Mouse (Mus musculus): Measurements from ENCODE around the gene Gbp7. TPM values are rescaled to one million over a fixed set of nuclear protein-coding genes. Genes with fewer than 3 reads are reported as not detected.
"Not testable (repeated sequence)": the region's sequence is repeated elsewhere in the genome, so short reads cannot be mapped to it uniquely, and the experiment has no call there.

Gbp7 gene
- polyA plus RNA-seq, 1 experiment: not detected

DNA sequence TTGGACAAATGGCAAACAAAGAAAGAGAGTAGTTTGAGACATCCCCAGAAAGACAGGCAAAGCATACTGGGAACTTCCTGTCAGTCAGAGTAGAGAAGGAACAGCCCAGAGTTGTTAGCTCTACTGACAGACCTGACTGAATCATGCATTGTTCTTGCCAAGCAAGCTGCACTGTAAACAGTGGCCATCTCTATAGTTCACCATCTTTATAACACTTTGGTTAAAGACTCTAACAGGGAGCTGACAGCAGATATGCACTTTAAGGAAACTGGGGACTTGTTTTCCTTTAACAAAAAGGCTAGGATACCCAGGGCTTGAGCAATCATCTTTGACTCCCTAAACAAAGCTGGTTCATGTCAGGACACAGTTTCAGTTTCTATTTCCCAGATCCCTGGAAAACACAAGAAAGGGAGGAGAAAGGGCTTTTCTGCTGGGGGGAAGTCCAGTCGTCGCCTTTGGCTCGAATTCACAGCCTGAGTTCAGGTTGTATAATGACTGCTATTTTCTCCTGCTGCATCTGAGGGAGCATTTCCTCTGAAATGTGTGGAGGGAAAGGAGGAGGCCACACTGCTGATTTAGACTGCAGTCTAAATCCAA is 29.6 kb downstream of the Gbp7 start, which contains the start of gene Gbp3:
TSS of gene Gbp3 (plus strand) at position 395 of the 597 bp plus-strand sequence.
- peak within 1 kb of the TSS; percentile 44 for H3K4me3 ChIP-seq (ENCODE audit: insufficient read depth, low read depth, low read length)
- H3K27ac ChIP-seq (ENCODE audit: insufficient read depth, low read depth, low read length): peak within 1 kb of the TSS; percentile 63; the same call in 1 of the 2 replicates
- TF ChIP-seq CTCF (IDR thresholded peaks at IDR 0.05; ENCODE audit: insufficient read depth, low read depth, low read length) (no peak), POLR2A (IDR thresholded peaks at IDR 0.05; ENCODE audit: insufficient read depth, low read depth, low read length) (no peak)
- H3K4me1 ChIP-seq (ENCODE audit: control insufficient read depth, insufficient read depth, low read length): peaks cover 4% of the 10 kb centered on the region; the same call in 1 of the 2 replicates
- WGBS: 30% methylated on average over 3 of the region's 3 CpGs

GRCm38 (mm10) chr3:142560296-142560948 is 30.3 kb downstream of the Gbp7 start:
- peak overlapping the region; percentile 63; the same call in 1 of the 2 replicates for H3K27ac ChIP-seq (ENCODE audit: insufficient read depth, low read depth, low read length)
- H3K4me1 ChIP-seq (ENCODE audit: control insufficient read depth, insufficient read depth, low read length): peaks cover 4% of the 10 kb centered on the region; the same call in 1 of the 2 replicates
- TF ChIP-seq CTCF (IDR thresholded peaks at IDR 0.05; ENCODE audit: insufficient read depth, low read depth, low read length) (peak; percentile 94), POLR2A (IDR thresholded peaks at IDR 0.05; ENCODE audit: insufficient read depth, low read depth, low read length) (no peak)
- peak overlapping the region; percentile 44 for H3K4me3 ChIP-seq (ENCODE audit: insufficient read depth, low read depth, low read length)
- WGBS: 9% methylated on average over 12 of the region's 12 CpGs

DNA sequence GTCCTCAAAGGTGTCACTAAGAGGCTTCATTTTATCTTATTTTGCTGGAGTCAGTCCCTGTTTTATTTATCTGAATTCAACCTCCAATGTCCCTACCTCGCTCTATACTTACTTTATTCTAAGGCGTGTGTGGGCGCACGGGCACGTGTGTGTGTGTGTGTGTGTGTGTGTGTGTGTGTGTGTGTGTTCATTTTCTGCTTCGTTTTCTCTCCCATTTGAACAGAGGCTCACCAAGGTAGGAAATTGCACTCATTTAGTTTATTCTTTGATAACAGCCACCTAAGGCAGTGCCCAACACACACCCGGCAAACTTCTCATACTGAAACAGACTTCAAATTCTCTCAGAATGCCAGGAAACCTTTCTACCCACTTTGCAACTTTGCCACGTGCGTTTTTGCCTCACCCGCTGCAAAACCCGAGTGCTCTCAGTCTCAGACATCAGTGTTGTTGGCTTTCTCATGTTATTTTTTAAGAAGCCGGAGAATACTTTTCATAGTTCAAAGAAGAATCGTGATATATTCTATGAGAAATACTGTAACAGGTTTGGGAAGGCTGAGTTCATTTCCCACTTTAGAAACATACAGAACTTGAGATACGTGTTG is 31.0 kb downstream of the Gbp7 start:
- 85% methylated on average over 14 of the region's 14 CpGs for WGBS
- peaks cover 4% of the 10 kb centered on the region; the same call in 1 of the 2 replicates for H3K4me1 ChIP-seq (ENCODE audit: control insufficient read depth, insufficient read depth, low read length)
- H3K27ac ChIP-seq (ENCODE audit: insufficient read depth, low read depth, low read length): no peak overlapping the region
- TF ChIP-seq POLR2A (IDR thresholded peaks at IDR 0.05; ENCODE audit: insufficient read depth, low read depth, low read length) (no peak), CTCF (IDR thresholded peaks at IDR 0.05; ENCODE audit: insufficient read depth, low read depth, low read length) (no peak)
- no peak overlapping the region for H3K4me3 ChIP-seq (ENCODE audit: insufficient read depth, low read depth, low read length)

- Histone ChIP-seq H3K27ac (ENCODE audit: insufficient read depth, low read depth, low read length) (no peak overlapping the region), H3K4me3 (ENCODE audit: insufficient read depth, low read depth, low read length) (no peak overlapping the region), H3K4me1 (ENCODE audit: control insufficient read depth, insufficient read depth, low read length) (peaks cover 4% of the 10 kb centered on the region; the same call in 1 of the 2 replicates)
- TF ChIP-seq CTCF (IDR thresholded peaks at IDR 0.05; ENCODE audit: insufficient read depth, low read depth, low read length) (no peak), POLR2A (IDR thresholded peaks at IDR 0.05; ENCODE audit: insufficient read depth, low read depth, low read length) (no peak)
- WGBS: 93% methylated on average over 7 of the region's 7 CpGs
Measured at GRCm38 (mm10) chr3:142561666-142562065, 31.5 kb downstream of the Gbp7 start.

- not testable (repeated sequence) for H3K27ac ChIP-seq (ENCODE audit: insufficient read depth, low read depth, low read length); H3K4me3 ChIP-seq (ENCODE audit: insufficient read depth, low read depth, low read length); H3K4me1 ChIP-seq (ENCODE audit: control insufficient read depth, insufficient read depth, low read length)
- WGBS: 63% methylated on average over 5 of the region's 5 CpGs
Measured at GRCm38 (mm10) chr3:142567490-142567889, 37.3 kb downstream of the Gbp7 start.

DNA sequence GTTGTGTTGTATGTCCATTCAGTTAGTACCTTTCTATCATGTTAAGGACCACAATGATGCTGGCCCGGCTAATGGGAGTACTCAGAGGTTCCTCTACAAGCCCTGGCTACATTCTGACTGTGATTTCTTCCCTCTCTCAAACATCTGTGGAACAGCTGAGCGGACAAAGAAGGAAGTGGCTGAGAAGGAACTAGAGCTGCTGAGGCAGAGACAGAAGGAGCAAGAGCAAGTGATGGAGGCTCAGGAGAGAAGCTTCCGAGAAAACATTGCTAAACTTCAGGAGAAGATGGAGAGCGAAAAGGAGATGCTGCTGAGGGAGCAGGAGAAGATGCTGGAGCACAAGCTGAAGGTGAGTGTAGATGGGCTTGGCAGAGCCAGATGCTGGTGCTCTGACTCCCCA is 40.6 kb downstream of the Gbp7 start:
- WGBS: 90% methylated on average over 4 of the region's 4 CpGs
- TF ChIP-seq CTCF (IDR thresholded peaks at IDR 0.05; ENCODE audit: insufficient read depth, low read depth, low read length) (no peak), POLR2A (IDR thresholded peaks at IDR 0.05; ENCODE audit: insufficient read depth, low read depth, low read length) (no peak)
- H3K27ac ChIP-seq (ENCODE audit: insufficient read depth, low read depth, low read length): no peak overlapping the region
- no peaks in the 10 kb centered on the region for H3K4me1 ChIP-seq (ENCODE audit: control insufficient read depth, insufficient read depth, low read length)
- no peak overlapping the region for H3K4me3 ChIP-seq (ENCODE audit: insufficient read depth, low read depth, low read length)

- no peak for TF ChIP-seq CTCF (IDR thresholded peaks at IDR 0.05; ENCODE audit: insufficient read depth, low read depth, low read length)
- no peak for TF ChIP-seq POLR2A (IDR thresholded peaks at IDR 0.05; ENCODE audit: insufficient read depth, low read depth, low read length)
- Histone ChIP-seq H3K4me3 (ENCODE audit: insufficient read depth, low read depth, low read length) (no peak overlapping the region), H3K4me1 (ENCODE audit: control insufficient read depth, insufficient read depth, low read length) (no peaks in the 10 kb centered on the region), H3K27ac (ENCODE audit: insufficient read depth, low read depth, low read length) (no peak overlapping the region)
- WGBS: 90% methylated on average over 3 of the region's 3 CpGs
Measured at GRCm38 (mm10) chr3:142577108-142577507, 47.0 kb downstream of the Gbp7 start.

DNA sequence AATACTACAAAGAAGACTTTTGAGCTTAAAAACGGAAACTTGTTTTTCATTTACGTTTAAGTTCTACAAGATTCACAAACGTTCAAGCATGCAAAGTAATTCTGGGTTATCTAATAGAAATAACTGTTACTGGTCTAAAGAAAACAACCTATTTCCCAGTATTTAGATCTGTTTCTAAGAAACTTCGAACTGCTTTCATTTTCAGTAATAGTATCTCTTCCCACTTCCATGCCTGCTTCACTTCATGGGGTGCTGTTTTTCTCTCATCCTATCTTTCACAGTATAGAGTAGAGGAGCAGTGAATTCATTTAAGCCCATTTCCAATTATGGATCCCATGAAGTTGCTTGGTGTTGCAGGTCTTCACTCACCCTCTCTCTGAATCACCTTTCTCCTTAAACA is 48.2 kb downstream of the Gbp7 start:
- H3K4me3 ChIP-seq (ENCODE audit: insufficient read depth, low read depth, low read length): no peak overlapping the region
- WGBS: 91% methylated on average over 4 of the region's 4 CpGs
- TF ChIP-seq POLR2A (IDR thresholded peaks at IDR 0.05; ENCODE audit: insufficient read depth, low read depth, low read length) (no peak), CTCF (IDR thresholded peaks at IDR 0.05; ENCODE audit: insufficient read depth, low read depth, low read length) (no peak)
- H3K27ac ChIP-seq (ENCODE audit: insufficient read depth, low read depth, low read length): no peak overlapping the region
- H3K4me1 ChIP-seq (ENCODE audit: control insufficient read depth, insufficient read depth, low read length): no peaks in the 10 kb centered on the region

DNA sequence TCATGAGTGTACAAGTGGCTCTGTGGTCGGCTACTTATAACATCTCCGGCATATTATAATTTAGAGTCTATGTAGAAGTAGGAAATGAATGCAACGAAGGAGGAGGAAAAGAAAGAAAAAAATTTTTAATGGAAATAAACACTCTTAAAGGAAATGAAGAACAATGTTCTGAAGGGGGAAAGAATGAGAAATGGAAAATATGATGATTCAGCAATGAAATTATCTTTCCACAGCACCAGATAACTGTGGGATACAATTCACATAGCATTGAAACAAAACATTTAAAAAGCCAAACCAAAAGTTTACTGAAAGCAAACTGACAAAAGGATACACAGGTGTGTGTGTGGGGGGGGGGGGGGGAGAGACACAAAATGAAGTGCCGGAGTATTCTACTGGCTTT is 52.9 kb downstream of the Gbp7 start:
- no peak for TF ChIP-seq CTCF (IDR thresholded peaks at IDR 0.05; ENCODE audit: insufficient read depth, low read depth, low read length)
- TF ChIP-seq POLR2A (IDR thresholded peaks at IDR 0.05; ENCODE audit: insufficient read depth, low read depth, low read length): no peak
- WGBS: 94% methylated on average over 4 of the region's 4 CpGs
- H3K27ac ChIP-seq (ENCODE audit: insufficient read depth, low read depth, low read length): no peak overlapping the region
- H3K4me1 ChIP-seq (ENCODE audit: control insufficient read depth, insufficient read depth, low read length): no peaks in the 10 kb centered on the region
- H3K4me3 ChIP-seq (ENCODE audit: insufficient read depth, low read depth, low read length): no peak overlapping the region

Measured in olfactory bulb, adult 2 months (tissue).